Mouse (Mus musculus) embryonic facial prominence, embryonic 15.5 days (tissue): ENCODE measurements at regions not wholly inside any gene's neighbourhood (a gene's known extent, or its start where the extent isn't known, plus 50 kb on each side); places are given as distances from the start of the nearest gene placed in this dataset. TPM values are rescaled to one million over a fixed set of nuclear protein-coding genes. Genes with fewer than 3 reads are reported as not detected.

Source experiments
- ATAC-seq: fragments of 200-750 bp; cut with Nextera tagmentation; 2 replicates; pipeline ENCODE4 v1.8.0; 2017; ENCODE audit warnings: low read depth, moderate TSS enrichment; ENCODE audit not compliant: insufficient number of reproducible peaks, low FRiP score, low TSS enrichment
- H3K27ac ChIP-seq: fragments of 300-500 bp; sonication (generic); replicated peaks from 2 replicates; pipeline ENCODE4 v1.5.1; 2015; ENCODE audit warnings: mild to moderate bottlenecking, inconsistent platforms
- H3K27me3 ChIP-seq: fragments of 300-500 bp; sonication (generic); 2 replicates; pipeline ENCODE4 v1.6.1; 2015; ENCODE audit warnings: inconsistent platforms
- H3K36me3 ChIP-seq: fragments of 300-500 bp; sonication (generic); 2 replicates; pipeline ENCODE4 v1.6.1; 2015; ENCODE audit warnings: mild to moderate bottlenecking, inconsistent platforms
- H3K4me1 ChIP-seq: fragments of 300-500 bp; sonication (generic); 2 replicates; pipeline ENCODE4 v1.6.1; 2015; ENCODE audit warnings: inconsistent platforms
- H3K4me2 ChIP-seq: fragments of 300-500 bp; sonication (generic); replicated peaks from 2 replicates; pipeline ENCODE4 v1.6.1; 2015; ENCODE audit warnings: mild to moderate bottlenecking, inconsistent platforms
- H3K4me3 ChIP-seq: fragments of 300-500 bp; sonication (generic); replicated peaks from 2 replicates; pipeline ENCODE4 v1.5.1; 2015; ENCODE audit warnings: mild to moderate bottlenecking, inconsistent platforms
- H3K9ac ChIP-seq: fragments of 300-500 bp; sonication (generic); 2 replicates; pipeline ENCODE4 v1.6.1; 2015; ENCODE audit warnings: inconsistent platforms
- H3K9me3 ChIP-seq: fragments of 300-500 bp; sonication (generic); replicated peaks from 2 replicates; pipeline ENCODE4 v1.6.1; 2016; ENCODE audit warnings: inconsistent platforms
- WGBS: fragments of 180-500 bp; shearing (Covaris S2); methylation state at CpG from one replicate; pipeline ENCODE4 v1.1.7; 2015; 5-methylcytosine and 5-hydroxymethylcytosine counted together
- microRNA-seq: library from miRNA; unstranded; fragments of <30 nt; microRNA quantifications from one replicate; pipeline ENCODE4, GENCODE M21; 2016; ENCODE audit warnings: borderline number of aligned reads

DNA sequence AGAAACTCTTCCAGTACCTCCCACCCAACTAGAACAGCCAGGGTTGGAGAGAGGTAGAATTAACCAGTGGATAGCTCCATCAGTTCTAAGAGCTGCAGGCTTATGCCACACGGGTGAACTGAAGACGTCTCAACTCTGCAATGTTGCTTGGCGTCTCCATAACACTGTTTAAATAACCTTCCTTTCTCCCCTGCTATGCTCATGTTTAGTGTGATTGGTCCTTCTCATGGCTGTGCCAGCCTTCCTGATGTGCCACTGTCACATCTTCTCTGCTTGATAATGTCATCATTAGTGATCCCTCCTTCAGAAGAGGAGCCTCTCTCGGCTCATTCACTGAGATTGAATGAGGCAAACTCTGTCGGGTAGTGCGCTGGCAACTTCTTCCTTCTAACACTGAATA, 573.2 kb downstream of the Gm826 start:
- H3K4me3 ChIP-seq = no peak overlapping the region
- no peaks in the 10 kb centered on the region for H3K9me3 ChIP-seq
- ATAC-seq = no peak
- WGBS = 88% methylated on average over 6 of the region's 6 CpGs
- no peak overlapping the region for H3K27ac ChIP-seq
- no peak overlapping the region for H3K9ac ChIP-seq
- no peaks in the 10 kb centered on the region for H3K36me3 ChIP-seq
- peaks cover 6% of the 10 kb centered on the region; the same call in 1 of the 2 replicates for H3K4me1 ChIP-seq
- no peak overlapping the region for H3K4me2 ChIP-seq
- no peaks in the 10 kb centered on the region for H3K27me3 ChIP-seq

DNA sequence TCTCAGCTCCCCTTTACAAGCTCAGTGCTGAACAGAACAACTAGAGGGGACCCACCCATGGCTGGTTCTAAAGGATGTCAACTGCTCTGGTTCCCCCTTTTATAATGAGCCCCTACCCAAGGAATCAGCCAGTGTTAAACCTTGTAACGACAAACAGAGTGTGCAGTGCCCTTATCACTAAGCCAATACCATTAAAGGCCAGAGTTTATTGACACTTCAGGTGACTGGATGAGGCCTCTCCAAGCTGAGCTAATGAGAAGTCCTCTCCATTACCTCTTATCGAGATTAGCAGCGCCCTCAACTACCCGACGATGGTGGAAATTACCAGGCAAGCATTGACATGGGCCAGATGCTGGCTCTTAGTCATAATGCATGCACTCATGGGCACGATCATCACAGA, 570.8 kb downstream of the Gm826 start:
- no peak overlapping the region for H3K9ac ChIP-seq
- no peaks in the 10 kb centered on the region for H3K4me1 ChIP-seq
- no peak overlapping the region for H3K4me2 ChIP-seq
- ATAC-seq = no peak
- no peak overlapping the region for H3K4me3 ChIP-seq
- no peaks in the 10 kb centered on the region for H3K9me3 ChIP-seq
- 80% methylated on average over 6 of the region's 6 CpGs for WGBS
- no peaks in the 10 kb centered on the region for H3K27me3 ChIP-seq
- H3K27ac ChIP-seq = no peak overlapping the region
- H3K36me3 ChIP-seq = no peaks in the 10 kb centered on the region

Small RNAs in the stretch of these regions (microRNA-seq; reads per million reads assigned to microRNA genes)
- gene Gm44319 = not detected
